Mouse (Mus musculus) liver, adult (tissue): ENCODE results near the gene Cpa4.

Experiments used
- GATA4 ChIP-seq: IDR thresholded peaks from 2 replicates; pipeline ENCODE4 v1.6.1; 2014; ENCODE audit warnings: mild to moderate bottlenecking, low read length; ENCODE audit not compliant: insufficient replicate concordance

Gene Cpa4

DNA sequence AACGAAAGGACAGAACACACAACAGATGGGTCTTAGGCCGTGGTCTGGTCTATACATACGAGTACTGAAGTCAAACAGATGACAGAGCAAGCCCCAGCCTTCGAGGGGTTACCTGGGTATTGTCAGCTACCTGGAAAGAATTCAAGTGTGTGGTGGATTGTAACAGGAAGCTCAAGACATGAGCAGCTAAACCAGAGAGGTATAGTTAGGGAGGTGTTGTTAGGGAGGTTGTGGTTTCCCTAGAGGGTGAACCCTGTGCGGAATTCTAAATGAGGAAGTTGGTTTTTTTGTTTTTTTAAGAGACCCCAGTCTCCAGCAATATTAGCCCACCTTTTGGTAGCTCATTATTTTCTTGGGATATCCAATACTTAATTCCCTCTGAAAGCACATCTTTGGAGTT lies 37.5 kb downstream of the Cpa4 start:
- TF ChIP-seq GATA4 = no peak

DNA sequence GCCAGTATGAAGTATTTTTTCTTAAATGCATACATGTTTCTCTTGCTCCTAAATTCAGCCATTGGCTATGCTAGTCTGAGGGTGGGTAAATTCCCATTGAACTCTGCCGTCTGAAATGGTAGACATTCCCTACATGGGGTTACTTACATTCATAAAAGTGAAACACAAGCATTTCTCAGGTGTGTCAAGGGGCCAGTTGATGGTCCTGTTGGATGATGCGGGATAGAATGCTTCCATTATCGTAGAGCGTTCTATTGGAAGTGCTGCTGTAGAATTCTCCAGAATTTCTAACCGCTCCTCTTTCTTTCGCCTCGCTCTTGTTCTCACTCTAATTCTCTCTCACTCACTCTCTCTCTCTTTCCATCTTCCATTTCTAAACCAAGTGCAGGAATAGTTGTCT lies 42.5 kb downstream of the Cpa4 start, which contains the start of gene Cpa5:
Gene Cpa5, plus strand, starts transcription at position 301 of the 400 bp plus-strand sequence.
- TF ChIP-seq GATA4 = no peak

DNA sequence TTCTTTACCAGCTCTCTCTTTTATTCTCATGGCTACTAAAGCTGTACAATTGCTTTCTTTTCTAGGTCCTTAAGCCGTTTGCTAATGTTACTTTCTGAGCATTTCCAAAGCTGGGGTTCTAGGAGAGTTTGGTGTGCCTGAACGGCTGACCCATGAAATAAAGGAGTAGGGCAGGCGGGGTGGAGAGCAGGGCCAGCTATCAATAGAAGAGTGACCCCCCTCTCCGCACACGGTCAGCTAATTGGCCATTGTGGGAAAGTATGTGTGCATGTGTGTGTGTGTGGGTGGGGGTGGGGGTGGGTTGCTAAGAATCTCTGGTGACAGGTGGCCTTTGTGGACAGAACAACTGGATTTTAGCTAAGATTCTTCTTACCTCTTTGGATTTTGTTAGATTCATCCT lies 43.0 kb downstream of the Cpa4 start:
- no peak for TF ChIP-seq GATA4

DNA sequence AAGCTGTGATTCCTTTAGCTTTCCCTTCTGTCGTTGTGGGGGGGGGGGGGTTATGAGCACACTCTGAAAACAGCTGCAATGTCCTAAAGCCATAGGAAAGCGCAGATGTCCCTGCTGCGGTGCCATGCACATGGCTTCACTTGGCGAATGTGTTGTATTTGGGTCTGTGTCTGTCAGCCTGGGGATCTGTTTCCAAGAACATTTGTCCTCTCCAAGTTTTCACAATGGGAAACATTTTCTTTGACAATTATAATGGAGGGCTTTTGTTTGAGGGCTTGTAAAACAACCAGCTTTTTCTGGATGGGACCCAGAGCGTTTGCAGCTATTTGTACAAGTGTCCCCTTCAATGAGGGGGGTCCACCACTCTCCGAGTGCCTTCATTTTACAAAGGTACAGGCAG lies 46.1 kb downstream of the Cpa4 start:
- TF ChIP-seq GATA4 = no peak

DNA sequence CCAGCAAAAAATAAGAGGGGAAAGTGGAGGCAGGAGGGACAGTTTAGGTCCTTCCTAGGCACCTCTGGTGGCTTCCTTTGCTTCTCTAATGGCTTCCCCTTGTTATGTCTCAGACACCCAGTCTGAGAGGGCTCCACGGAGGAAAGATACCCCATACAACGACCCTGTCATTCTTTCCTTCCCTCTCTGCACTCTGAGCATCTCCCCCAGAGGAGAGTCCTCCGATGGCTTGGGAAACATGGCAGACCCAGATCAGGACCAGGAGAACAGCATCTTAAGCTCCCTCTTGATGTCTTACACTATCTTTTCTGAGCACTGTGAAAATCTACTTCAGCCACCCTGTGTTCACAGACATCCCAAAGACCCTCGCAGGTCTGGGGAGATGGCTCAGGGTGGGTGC lies 47.6 kb downstream of the Cpa4 start:
- TF ChIP-seq GATA4 = no peak

DNA sequence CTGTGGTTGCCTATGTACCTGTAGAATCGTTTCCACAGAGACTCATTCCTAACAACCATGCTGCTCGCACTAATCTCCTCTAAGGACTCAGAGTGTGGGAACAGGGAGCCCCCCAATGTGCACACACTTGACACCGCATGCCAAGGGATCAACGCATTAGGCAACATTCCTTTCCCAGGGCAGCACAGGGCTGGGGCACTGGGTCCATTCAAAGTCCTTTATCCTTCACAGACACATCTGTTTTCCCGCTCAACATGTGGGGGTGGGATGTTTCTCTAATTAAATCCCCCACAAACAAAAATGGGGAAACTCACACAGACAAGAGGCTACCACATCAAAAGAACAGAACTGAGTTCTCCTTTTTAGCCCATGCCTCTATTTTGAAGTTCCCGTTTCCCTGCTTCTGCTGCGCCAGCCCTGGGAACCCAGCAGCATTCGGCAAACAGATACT lies 48.3 kb downstream of the Cpa4 start:
- TF ChIP-seq GATA4 = no peak

DNA sequence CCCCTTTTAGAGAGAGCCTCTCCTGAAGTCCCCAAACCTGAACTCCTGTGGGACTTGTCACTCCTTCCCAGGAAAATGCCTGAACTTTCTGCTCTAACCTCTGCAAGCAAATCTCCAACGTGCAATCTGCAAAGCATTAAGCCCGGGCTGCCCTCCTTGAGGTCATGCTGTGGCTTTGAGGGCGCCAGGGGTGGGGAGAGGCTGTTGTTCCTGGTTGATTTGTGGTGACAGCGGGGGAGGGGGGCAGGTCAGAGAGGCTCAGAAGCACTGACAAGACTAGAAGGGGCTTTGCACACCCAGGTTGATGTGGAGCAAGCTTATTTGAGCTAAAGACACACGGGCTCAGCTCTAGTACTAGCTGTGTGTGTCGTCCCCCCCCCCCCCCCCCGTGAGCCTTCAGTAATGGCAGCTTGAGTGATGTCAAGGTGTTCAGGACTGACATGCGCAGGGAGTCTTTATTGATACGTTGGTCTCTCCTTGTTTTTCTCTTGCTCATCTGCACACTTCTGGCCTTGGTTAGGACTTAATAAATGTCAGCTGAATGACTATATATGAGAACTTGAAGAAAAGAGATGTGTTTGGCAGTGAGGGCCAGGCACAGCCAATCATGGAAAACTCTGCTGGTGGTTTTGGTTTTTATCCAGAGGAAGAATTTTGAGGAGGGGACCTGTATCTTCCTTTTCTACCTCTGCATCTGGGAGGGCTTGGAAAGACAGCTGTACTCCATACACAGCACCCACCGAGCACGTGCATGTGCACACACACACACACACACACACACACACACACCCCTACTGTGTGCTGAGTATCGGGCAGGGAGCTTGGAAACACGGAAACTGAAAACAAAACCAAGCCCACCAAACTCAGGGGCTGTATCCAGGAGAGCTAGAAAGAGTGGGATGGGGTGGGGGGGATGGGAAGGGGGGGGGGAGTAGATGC lies 49.1 kb downstream of the Cpa4 start:
- TF ChIP-seq GATA4 = no peak

DNA sequence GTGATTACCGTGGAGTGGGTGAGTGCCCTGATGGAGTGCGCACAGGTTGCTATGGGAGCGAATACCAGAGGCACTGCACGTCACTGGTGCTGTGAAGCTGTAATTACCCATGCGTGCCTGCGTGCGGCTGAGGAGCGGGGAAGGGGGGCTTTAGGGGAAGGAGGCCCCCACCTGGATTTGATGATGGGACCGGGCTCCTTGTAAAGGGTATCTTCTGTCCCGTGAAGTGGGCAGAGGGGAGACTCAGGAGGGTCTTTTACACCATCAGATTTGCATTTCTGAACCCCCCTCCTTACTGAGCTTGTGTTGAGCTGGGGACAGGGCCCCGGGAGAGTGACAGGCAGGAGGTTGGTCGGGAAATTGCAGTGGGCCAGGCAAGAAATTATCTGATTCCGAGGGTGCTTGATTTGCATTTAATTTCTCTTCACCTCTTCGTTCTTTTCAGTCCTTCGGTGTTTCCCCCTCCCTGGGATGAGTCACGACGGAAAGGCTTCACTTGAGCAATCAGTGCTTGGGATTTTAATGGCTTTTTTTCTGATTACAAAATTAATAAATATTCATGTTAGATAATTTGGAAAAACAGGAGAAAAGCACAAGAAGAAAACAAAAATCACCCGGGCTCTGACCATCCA lies 49.9 kb downstream of the Cpa4 start:
- no peak for TF ChIP-seq GATA4

DNA sequence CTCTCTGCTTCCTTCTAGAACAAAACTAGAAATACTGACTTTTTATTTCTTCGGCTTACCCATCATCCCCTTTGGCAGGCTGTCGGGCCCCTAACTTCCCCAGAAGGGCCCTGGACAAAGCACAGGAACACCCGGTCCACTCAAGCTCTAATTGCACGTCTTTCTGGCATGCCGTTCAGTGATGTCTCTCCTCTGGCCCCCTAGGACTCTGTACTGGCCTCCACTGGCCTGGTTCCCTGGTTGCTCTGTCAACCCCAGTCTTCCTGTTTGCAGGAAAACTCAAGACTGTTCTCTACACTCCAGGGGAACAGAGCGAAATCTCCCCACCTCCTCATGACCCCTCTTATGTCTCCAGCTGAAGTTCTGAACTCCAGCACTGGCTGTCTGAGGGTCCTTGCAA lies 50.6 kb downstream of the Cpa4 start:
- no peak for TF ChIP-seq GATA4

DNA sequence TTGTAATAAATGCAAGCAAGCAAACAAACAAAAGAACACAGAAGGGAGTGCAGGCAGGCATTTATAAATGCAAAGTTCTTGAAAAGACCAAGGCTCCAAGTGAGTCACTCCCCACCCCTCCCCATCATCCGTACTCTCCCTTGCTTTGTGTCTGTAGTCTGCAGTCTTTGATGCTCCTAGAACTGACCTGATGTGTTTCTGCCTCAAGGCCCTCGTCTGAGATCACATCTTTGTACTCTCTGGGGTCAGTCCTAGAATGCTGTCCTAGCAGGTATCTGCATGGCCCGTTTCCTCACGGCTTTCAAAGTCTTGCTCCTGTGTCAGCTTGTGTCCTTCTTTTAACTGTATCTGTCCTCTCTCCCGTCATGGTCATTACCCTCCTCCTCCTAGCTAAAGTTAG lies 51.4 kb downstream of the Cpa4 start:
- TF ChIP-seq GATA4 = no peak

DNA sequence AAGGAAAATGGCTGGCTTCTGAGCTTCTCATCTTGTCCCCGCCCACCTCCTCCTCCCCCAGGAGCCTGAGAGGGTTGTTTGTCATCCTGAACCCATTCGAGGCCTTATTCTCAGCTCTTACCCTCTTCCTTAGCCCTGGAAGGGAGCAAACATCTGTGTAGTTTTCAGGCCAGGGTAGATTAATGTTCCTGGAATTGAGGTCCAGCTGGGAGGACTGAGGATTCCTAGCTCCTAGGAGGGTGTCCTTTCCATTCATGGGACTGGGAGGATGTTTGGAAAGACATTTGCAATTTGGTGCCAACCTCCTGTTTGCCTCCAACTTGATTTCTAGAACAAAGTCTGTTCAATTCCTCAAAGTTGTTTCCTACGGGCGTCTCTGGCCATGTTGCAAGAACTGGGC lies 52.4 kb downstream of the Cpa4 start:
- no peak for TF ChIP-seq GATA4

DNA sequence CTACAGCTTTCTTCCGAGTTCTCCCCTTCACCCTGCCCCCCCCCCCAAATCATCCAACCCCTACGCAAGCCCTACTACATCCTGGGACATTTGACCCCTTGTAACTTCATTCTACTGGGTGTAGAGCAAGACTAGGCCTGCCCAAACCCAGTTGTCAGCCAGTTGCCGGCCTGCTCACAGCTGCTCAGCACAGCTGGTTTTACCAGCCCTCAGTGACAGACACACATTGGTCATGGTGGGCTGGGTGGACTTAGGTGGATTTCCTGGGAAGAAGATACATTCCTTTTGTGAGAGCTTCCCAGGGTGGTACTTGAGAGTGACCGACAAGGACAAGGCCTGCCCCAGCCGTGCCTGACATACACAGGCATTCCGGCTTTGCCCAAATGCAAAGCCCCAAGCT lies 52.8 kb downstream of the Cpa4 start:
- no peak for TF ChIP-seq GATA4

DNA sequence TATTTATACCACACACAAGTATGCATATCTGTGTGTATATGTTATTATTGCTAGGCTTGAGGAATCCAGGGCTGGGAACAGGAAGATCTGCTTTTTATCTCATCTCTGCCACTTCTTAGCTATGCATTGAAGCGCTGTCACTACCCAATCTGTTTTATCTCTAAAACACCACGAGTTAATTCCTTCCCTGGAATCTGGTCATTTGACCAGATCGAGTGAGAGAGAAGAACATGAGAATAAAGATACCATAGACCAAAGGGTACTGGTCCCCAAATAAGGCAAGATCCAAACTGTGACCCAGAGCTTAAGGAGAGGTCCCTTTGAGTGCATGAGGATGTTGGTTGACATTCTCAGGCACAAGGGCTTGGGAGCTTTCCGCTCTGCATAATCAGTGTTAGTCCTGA lies 53.8 kb downstream of the Cpa4 start:
- no peak for TF ChIP-seq GATA4

DNA sequence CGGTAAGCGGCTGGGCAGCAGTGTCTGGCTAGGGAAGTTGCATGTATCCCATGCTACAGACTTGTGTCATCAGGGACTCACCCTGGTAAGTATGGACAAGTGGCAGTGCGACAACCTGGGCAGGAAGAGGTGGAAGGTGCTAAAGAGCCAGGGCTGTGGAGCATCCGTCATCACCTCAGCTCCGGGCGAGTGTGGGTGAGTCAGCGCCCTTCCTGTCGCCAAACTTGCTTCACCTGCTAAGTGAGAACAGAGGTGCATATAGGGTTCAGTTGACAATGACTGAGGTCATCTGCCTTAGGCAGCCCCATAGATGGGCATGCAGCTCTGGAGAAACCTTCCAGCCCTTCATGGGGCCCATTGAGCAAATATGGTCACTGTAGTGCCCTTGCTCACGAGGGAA lies 56.6 kb downstream of the Cpa4 start:
- TF ChIP-seq GATA4 = no peak

DNA sequence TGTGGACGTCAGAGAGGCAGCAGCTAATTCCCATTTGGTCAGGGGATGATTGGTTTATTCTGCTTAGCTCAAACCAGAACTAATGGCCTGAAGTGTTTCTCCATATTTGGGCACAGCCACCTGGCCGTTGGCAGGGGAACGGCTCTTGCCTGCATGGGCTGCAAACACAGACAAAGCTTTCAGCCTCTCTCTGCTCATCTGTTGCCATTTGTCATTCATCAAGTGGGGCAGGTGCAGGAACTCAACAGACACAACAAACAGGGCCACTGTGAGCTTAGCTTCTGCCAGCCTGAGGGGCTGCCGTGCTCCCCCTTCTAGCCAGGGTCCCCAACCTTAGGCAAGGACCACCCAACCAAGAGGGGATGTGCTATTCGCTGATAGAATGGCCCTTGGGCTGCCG lies 60.0 kb downstream of the Cpa4 start:
- no peak for TF ChIP-seq GATA4

DNA sequence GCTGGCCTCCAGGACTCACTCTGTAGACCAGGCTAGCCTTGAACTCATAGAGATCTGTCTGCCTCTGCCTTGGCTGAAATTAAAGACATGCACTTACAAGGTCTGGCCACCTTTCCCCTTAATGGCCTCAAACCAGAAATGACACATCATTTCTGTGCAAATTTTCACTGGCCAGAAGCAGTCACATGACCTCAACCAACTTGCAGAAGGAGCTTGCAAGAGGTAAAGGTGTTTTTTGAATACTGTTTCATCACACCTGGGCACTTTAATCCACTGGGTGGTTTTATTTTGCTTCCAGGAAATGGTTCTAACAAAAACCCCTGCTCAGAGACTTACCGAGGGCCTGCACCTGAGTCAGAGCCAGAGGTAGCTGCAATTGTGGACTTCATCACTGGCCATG lies 61.8 kb downstream of the Cpa4 start:
- no peak for TF ChIP-seq GATA4
